Mouse (Mus musculus): ENCODE measurements around the gene Noxa1. TPM values are rescaled to one million over a fixed set of nuclear protein-coding genes. Genes with fewer than 3 reads are reported as not detected.

Noxa1 gene
- 0.94 and 0.98 TPM in 2 replicates for polyA plus RNA-seq (2015; fragmentation: Nextera tagmentation; extraction: Ambion mirVana)

DNA sequence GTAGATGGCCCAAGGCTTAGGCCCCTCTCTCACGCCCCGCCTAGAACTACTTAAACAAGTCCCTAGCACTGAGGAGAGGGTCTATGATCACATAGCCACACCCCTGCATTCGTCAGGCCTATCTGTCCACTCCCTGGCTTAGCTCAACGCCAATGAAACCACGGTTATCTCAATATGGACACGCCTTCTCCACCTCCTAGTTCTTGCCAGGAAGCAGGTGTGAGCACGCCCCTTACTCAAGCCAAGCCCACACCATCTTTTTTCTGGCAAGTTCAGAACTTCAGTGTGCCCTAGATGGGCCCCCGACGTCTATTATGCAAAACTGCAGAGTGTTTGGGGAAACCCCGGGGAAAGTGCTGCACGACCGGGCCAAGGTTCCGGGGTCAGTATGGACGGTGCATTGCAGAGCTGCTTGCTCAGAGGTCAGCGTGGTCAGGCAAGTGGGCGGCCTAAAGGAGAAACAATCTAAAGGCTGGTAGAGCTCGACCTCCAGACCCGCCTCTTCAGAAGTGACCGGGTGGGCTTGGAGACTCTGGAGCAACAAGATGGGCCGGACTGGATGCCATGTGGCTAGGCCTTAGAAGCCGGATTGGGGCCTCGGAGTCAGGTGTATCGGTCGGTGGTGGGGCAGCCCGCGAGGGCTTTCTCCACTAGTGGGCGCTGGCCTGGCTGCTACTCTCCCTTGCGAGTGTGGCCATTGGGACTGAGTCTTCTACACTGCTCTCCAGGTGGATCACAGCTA lies at the start of gene Noxa1:
Gene Noxa1, minus strand, starts transcription at position 41 of the 742 bp plus-strand sequence.
- Histone ChIP-seq H3K27me3 (peaks cover 9% of the 10 kb centered on the region), H3K27ac (replicated peaks) (no peak within 1 kb of the TSS), H3K36me3 (replicated peaks) (no peaks in the 10 kb centered on the region), H3K4me1 (replicated peaks) (peaks cover 18% of the 10 kb centered on the region), H3K4me2 (peak within 1 kb of the TSS; percentile 61), H3K9ac (0 out of 2 replicates have a peak within 1 kb of the TSS, but pooled peaks have one; percentile 27), H3K9me3 (replicated peaks) (no peaks in the 10 kb centered on the region), H3K4me3 (replicated peaks) (peak within 1 kb of the TSS; percentile 33)
- 39% methylated on average over 28 of the region's 28 CpGs for WGBS (ENCODE audit: insufficient replicate concordance)
- peak; percentile 72 for ATAC-seq (ENCODE audit: insufficient read depth)

DNA sequence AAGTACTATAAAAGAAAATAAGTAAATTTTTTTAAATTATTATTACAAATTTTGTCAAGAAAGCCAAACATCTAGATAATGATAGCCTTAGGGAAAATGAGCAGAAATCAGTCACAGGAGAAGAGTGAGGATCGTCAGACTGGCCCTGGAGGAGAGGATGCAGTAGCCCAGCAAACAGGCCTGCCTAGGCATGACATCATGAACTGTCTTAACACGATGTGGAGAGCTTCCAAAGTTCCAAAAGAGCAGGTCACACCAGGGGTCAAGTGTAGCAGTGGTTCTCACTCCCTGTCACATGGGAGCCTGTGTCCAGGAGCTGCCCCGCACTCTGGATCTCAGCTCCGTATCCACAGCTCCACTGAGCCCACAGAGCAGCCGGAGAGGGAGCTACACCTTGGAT lies 47.0 kb upstream of the Noxa1 start:
- Histone ChIP-seq H3K27ac (replicated peaks) (no peak overlapping the region), H3K9ac (no peak overlapping the region), H3K4me2 (no peak overlapping the region), H3K4me1 (replicated peaks) (peaks cover 23% of the 10 kb centered on the region), H3K4me3 (replicated peaks) (no peak overlapping the region), H3K9me3 (replicated peaks) (no peaks in the 10 kb centered on the region), H3K36me3 (replicated peaks) (no peaks in the 10 kb centered on the region), H3K27me3 (no peaks in the 10 kb centered on the region)
- WGBS (ENCODE audit: insufficient replicate concordance), result 76% methylated on average over 5 of the region's 5 CpGs
- no peak for ATAC-seq (ENCODE audit: insufficient read depth)

DNA sequence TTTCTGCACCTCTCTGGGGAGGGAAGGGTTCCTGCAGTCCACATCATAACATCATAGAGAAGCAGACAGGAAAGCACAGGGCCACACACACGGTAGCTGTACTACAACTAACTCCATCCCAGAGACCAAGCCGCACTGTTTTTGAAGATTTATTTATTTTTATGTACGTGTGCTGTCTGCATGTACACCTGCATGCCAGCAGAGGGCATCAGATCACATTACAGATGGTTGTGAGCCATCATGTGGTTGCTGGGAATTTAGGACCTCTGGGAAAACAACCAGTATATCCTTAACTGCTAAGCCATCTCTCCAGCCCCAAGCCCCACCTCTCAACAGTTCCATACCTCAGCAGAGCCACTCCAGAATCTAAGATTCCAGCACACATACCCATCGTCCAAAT lies 46.2 kb upstream of the Noxa1 start:
- no peaks in the 10 kb centered on the region for H3K36me3 ChIP-seq (replicated peaks)
- H3K4me1 ChIP-seq (replicated peaks), result peaks cover 31% of the 10 kb centered on the region
- 67% methylated on average over 4 of the region's 4 CpGs for WGBS (ENCODE audit: insufficient replicate concordance)
- H3K4me3 ChIP-seq (replicated peaks), result no peak overlapping the region
- no peaks in the 10 kb centered on the region for H3K9me3 ChIP-seq (replicated peaks)
- H3K27me3 ChIP-seq, result no peaks in the 10 kb centered on the region
- no peak overlapping the region for H3K27ac ChIP-seq (replicated peaks)
- no peak overlapping the region for H3K9ac ChIP-seq
- ATAC-seq (ENCODE audit: insufficient read depth), result no peak
- no peak overlapping the region for H3K4me2 ChIP-seq

DNA sequence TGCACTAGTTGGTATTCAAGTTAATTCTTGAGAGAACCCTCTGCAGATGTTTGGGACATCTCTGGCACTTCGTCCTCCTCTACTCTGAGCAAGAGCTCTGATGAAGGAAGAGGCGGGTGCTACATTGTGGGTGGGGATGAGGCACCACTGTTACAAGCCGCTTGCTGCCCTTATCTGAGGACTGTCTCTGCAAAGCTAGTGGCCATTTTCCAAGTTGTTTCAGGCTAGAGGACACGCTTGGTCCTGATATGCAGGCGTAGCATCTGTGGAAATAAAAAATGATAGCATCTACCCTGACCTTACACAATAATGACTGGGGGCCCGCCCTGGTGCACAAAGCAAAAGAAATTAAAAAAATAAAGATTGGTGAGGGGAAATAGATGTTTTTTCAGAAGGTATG lies 42.9 kb upstream of the Noxa1 start:
- H3K27ac ChIP-seq (replicated peaks), result peak overlapping the region; percentile 78
- WGBS (ENCODE audit: insufficient replicate concordance), result 10% methylated on average over 6 of the region's 6 CpGs
- H3K4me2 ChIP-seq, result peak overlapping the region; percentile 35
- no peaks in the 10 kb centered on the region for H3K9me3 ChIP-seq (replicated peaks)
- no peak overlapping the region for H3K4me3 ChIP-seq (replicated peaks)
- ATAC-seq (ENCODE audit: insufficient read depth), result peak; percentile 97
- H3K4me1 ChIP-seq (replicated peaks), result peaks cover 46% of the 10 kb centered on the region
- no peaks in the 10 kb centered on the region for H3K36me3 ChIP-seq (replicated peaks)
- no peaks in the 10 kb centered on the region for H3K27me3 ChIP-seq
- no peak overlapping the region for H3K9ac ChIP-seq

DNA sequence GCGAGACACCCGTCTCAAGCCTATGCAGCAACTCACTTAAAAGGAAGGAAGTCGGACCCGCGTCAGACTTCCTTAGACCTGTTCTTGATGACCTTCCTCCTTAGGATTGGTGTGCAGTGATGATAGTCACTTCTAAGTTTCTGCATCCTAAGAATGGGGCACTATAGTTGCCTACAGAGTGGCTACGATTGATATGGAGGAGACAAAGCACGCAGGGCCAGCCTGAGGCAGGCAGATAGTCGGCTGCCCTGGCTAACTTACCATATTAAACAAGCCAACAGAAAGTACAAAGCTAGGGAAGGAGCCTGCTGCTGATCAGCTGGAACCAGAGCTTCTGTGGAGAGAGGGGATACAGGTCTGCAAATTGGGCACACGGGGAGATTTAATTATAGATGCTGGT lies 36.7 kb upstream of the Noxa1 start:
- no peaks in the 10 kb centered on the region for H3K36me3 ChIP-seq (replicated peaks)
- H3K27ac ChIP-seq (replicated peaks), result peak overlapping the region; percentile 61
- H3K9ac ChIP-seq, result no peak overlapping the region
- WGBS (ENCODE audit: insufficient replicate concordance), result 21% methylated on average over 9 of the region's 9 CpGs
- no peaks in the 10 kb centered on the region for H3K27me3 ChIP-seq
- peaks cover 62% of the 10 kb centered on the region for H3K4me1 ChIP-seq (replicated peaks)
- no peaks in the 10 kb centered on the region for H3K9me3 ChIP-seq (replicated peaks)
- peak; percentile 81 for ATAC-seq (ENCODE audit: insufficient read depth)
- no peak overlapping the region for H3K4me3 ChIP-seq (replicated peaks)
- H3K4me2 ChIP-seq, result peak overlapping the region; percentile 46

DNA sequence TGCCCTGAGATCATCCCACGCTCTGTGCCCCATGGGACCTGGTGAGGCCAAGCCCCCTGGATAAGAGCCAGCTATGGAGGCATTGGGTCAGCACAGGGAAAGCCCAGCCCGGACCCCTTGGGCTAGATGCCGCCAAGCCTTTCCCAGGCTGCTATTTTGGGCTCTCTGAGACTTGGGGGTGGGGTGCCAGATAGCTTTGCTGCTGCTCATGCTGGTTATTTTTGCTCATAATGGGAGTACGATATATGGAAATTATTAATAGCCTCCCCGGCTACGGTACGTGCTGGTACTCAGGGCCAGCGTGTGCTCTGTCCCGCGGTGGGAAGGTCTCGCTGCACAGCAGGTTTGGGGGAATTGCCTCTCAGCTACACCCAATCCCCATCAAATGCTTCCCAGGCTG lies 33.1 kb upstream of the Noxa1 start:
- H3K27ac ChIP-seq (replicated peaks), result no peak overlapping the region
- H3K9me3 ChIP-seq (replicated peaks), result no peaks in the 10 kb centered on the region
- no peak for ATAC-seq (ENCODE audit: insufficient read depth)
- H3K27me3 ChIP-seq, result no peaks in the 10 kb centered on the region
- no peak overlapping the region for H3K4me3 ChIP-seq (replicated peaks)
- H3K4me1 ChIP-seq (replicated peaks), result peaks cover 72% of the 10 kb centered on the region
- H3K9ac ChIP-seq, result no peak overlapping the region
- WGBS (ENCODE audit: insufficient replicate concordance), result 69% methylated on average over 11 of the region's 11 CpGs
- H3K4me2 ChIP-seq, result no peak overlapping the region
- H3K36me3 ChIP-seq (replicated peaks), result no peaks in the 10 kb centered on the region

DNA sequence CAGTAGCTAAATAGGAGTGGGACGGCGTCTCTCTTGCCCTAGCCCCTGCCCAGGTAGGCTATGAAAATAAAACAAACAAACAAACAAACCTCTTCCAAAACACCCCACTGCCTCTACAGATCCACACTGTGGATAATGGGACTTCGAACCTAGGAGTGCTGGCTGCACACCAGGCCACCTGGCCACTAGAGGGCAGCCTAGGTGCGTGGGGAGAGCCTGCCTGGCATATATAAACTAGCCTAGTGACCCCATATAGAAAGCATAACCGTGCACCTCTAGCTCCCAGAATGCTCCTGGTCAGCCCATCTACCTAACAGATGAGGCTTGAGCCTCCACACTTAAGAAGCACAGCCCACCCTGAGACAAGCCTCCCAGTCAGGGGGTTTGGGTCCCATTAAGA lies 32.3 kb upstream of the Noxa1 start:
- ATAC-seq (ENCODE audit: insufficient read depth), result 0 out of 2 replicates have a peak, but pooled peaks have one; percentile 29
- no peak overlapping the region for H3K27ac ChIP-seq (replicated peaks)
- H3K4me3 ChIP-seq (replicated peaks), result no peak overlapping the region
- H3K27me3 ChIP-seq, result no peaks in the 10 kb centered on the region
- 34% methylated on average over 5 of the region's 5 CpGs for WGBS (ENCODE audit: insufficient replicate concordance)
- no peaks in the 10 kb centered on the region for H3K9me3 ChIP-seq (replicated peaks)
- H3K36me3 ChIP-seq (replicated peaks), result no peaks in the 10 kb centered on the region
- no peak overlapping the region for H3K4me2 ChIP-seq
- H3K4me1 ChIP-seq (replicated peaks), result peaks cover 72% of the 10 kb centered on the region
- no peak overlapping the region for H3K9ac ChIP-seq

DNA sequence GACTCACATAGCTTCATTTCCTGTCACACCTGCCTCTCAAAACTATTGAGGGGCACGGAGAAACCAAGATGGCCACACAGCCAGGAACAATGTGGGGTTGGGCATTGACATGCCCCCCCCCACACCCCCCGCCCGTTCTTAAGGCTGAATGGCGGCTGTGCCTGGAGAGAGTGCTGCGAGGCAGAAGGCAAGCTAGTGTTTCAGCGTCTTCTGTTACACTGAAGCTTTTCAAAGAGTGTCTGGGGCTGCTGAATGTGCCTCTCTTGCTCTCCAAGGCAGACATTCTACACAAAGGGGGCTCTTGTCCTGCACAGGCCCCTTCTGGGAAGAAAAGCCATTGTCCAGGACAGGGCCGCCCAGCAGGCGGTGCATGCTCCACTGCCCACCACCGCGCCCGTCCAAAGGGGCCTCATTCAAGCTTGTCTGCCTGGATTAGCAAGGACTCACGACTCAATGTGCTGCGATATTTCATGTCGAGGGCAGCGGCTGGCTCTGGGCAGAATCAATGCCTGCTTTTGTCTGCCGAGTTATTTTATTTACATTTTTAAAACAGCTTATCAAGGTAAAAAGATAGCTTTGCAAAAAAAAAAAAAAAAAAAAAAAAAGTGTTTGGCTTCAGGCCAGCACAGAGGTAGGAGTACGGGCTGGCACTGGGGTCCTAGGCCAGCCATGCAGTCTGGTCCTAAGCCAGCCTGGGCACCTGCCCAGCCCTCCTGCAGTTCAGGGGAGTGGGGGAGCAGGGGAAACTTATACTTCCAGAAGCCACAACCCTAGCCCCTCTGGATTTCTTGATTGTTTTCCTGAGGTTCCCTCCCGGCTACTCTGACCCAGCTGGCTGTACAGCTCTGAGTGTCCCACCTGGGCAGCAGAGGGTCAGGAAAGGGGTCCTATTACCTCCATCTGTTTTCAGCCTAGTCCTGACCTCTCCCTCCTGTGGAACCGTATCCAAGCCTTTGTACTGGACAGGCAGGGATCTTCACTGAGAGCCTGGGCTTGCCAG lies 31.4 kb upstream of the Noxa1 start:
- WGBS (ENCODE audit: insufficient replicate concordance), result 70% methylated on average over 19 of the region's 19 CpGs
- Histone ChIP-seq H3K4me3 (replicated peaks) (no peak overlapping the region), H3K9me3 (replicated peaks) (no peaks in the 10 kb centered on the region), H3K27me3 (no peaks in the 10 kb centered on the region), H3K4me1 (replicated peaks) (peaks cover 63% of the 10 kb centered on the region), H3K9ac (no peak overlapping the region), H3K27ac (replicated peaks) (no peak overlapping the region), H3K4me2 (no peak overlapping the region), H3K36me3 (replicated peaks) (no peaks in the 10 kb centered on the region)
- no peak for ATAC-seq (ENCODE audit: insufficient read depth)

DNA sequence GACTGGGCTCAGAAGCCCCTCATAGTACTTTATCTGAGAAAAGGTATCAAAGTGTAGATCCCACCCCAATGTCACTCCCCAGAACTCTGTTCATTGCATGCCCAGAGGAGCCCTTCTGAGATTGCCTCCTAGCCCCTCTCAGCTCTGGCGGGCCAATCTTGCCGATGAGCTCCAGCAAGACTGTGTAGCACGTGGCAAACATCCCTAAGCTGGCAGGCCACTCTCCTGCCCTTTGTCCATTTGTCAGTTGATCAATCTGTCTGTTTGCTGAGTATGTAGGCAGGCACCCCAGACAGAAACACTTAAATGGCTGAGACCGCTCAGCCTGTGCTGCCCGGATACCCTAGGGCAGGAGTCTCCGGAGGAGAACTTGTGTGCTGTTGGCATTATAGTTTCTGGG lies 30.2 kb upstream of the Noxa1 start:
- no peak for ATAC-seq (ENCODE audit: insufficient read depth)
- Histone ChIP-seq H3K4me2 (no peak overlapping the region), H3K4me3 (replicated peaks) (no peak overlapping the region), H3K27me3 (no peaks in the 10 kb centered on the region), H3K36me3 (replicated peaks) (no peaks in the 10 kb centered on the region), H3K9ac (no peak overlapping the region), H3K27ac (replicated peaks) (no peak overlapping the region), H3K4me1 (replicated peaks) (peaks cover 51% of the 10 kb centered on the region), H3K9me3 (replicated peaks) (no peaks in the 10 kb centered on the region)
- 80% methylated on average over 6 of the region's 6 CpGs for WGBS (ENCODE audit: insufficient replicate concordance)

DNA sequence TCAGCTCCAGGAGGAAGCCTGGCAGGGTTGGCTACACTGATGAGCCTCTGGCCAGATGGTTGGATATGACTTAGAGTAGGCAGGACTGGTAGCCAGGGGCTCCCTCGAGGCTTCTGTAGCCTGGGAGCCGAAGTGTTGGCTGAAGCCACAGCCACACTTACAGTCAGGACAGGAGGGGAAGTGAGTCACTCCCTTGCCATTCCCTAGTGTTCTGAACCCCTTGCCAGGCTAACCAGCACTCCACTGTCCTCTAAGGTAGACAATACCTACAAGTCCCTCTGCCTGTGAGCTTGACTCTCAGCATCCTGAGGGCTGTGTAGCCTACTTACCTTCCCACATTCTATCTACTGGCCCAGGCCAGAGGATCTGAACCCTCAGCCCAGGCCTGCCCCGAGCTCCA lies 29.5 kb upstream of the Noxa1 start:
- H3K4me3 ChIP-seq (replicated peaks), result no peak overlapping the region
- ATAC-seq (ENCODE audit: insufficient read depth), result no peak
- no peaks in the 10 kb centered on the region for H3K36me3 ChIP-seq (replicated peaks)
- H3K9ac ChIP-seq, result no peak overlapping the region
- peaks cover 50% of the 10 kb centered on the region for H3K4me1 ChIP-seq (replicated peaks)
- no peak overlapping the region for H3K27ac ChIP-seq (replicated peaks)
- H3K9me3 ChIP-seq (replicated peaks), result no peaks in the 10 kb centered on the region
- H3K27me3 ChIP-seq, result no peaks in the 10 kb centered on the region
- 37% methylated on average over 3 of the region's 3 CpGs for WGBS (ENCODE audit: insufficient replicate concordance)
- H3K4me2 ChIP-seq, result no peak overlapping the region

DNA sequence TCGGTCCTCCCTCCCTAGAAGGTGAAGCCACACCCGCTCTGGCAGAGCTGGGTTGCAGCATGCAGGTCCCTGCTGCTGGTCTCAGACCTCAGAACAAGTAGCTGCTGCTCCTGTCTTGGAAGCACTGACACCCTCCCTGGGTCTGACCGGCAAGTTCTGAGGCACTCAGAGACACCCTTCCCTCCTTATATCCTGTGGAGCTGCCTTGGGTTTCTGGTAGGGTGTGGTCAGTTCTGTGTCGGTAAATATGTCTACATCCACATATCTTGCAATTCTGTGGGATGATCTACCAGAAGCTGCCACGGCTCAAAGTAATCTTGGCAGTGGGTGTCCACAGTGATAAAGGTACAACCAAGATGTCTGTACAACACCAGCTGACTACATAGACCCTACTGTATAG lies 28.6 kb upstream of the Noxa1 start:
- Histone ChIP-seq H3K27me3 (no peaks in the 10 kb centered on the region), H3K4me2 (no peak overlapping the region), H3K27ac (replicated peaks) (no peak overlapping the region), H3K9me3 (replicated peaks) (no peaks in the 10 kb centered on the region), H3K36me3 (replicated peaks) (no peaks in the 10 kb centered on the region), H3K4me1 (replicated peaks) (peaks cover 46% of the 10 kb centered on the region), H3K9ac (no peak overlapping the region), H3K4me3 (replicated peaks) (no peak overlapping the region)
- WGBS (ENCODE audit: insufficient replicate concordance), result 35% methylated on average over 5 of the region's 5 CpGs
- no peak for ATAC-seq (ENCODE audit: insufficient read depth)
